Mouse (Mus musculus) myocyte (in vitro differentiated cells): ENCODE measurements around the gene Slc27a2.

Source experiments
- E2F4 ChIP-seq: IDR thresholded peaks from one replicate; pipeline ENCODE4 v1.6.1; 2011; ENCODE audit warnings: mild to moderate bottlenecking, control low read depth, moderate library complexity; ENCODE audit not compliant: insufficient read depth
- MYOG ChIP-seq, 3 experiments: IDR thresholded peaks; one replicate each; pipeline ENCODE4 v1.6.1; 2011; ENCODE audit warnings: control low read depth in 2 of 3, low read depth in 2 of 3, mild to moderate bottlenecking in 2 of 3; ENCODE audit not compliant: insufficient read length in 2 of 3, control insufficient read depth in 1 of 3, insufficient read depth in 1 of 3
- POLR2A ChIP-seq: IDR thresholded peaks from one replicate; pipeline ENCODE4 v1.6.1; 2011; ENCODE audit warnings: low read depth, mild to moderate bottlenecking, control low read depth, moderate library complexity; ENCODE audit not compliant: insufficient read length
- POLR2AphosphoS2 ChIP-seq: IDR thresholded peaks from one replicate; pipeline ENCODE4 v1.6.1; 2011; ENCODE audit warnings: low read depth, control low read depth; ENCODE audit not compliant: insufficient read length
- REST ChIP-seq: IDR thresholded peaks from one replicate; pipeline ENCODE4 v1.6.1; 2011; ENCODE audit warnings: mild to moderate bottlenecking, control low read depth, moderate library complexity; ENCODE audit not compliant: insufficient read depth, insufficient read length
- TCF12 ChIP-seq: IDR thresholded peaks from one replicate; pipeline ENCODE4 v1.6.1; 2011; ENCODE audit warnings: mild to moderate bottlenecking, control low read depth; ENCODE audit not compliant: poor library complexity, insufficient read depth, severe bottlenecking
- USF1 ChIP-seq: IDR thresholded peaks from one replicate; pipeline ENCODE4 v1.6.1; 2011; ENCODE audit warnings: low read depth, mild to moderate bottlenecking, control low read depth, moderate library complexity

GRCm38 (mm10) chr2:126553291-126553639 lies 1.1 kb downstream of the Slc27a2 start:
- no peak for TF ChIP-seq POLR2A
- no peak for TF ChIP-seq E2F4
- no peak for TF ChIP-seq POLR2AphosphoS2
- TF ChIP-seq TCF12 = no peak
- no peak for TF ChIP-seq REST
- TF ChIP-seq USF1 = no peak
- TF ChIP-seq MYOG (IDR thresholded peaks at IDR 0.05; ENCODE audit: control insufficient read depth in 1 of 3, insufficient read depth in 1 of 3, insufficient read length in 2 of 3, low read depth in 2 of 3) = no peak
